Mouse (Mus musculus) spleen, adult 2 months (tissue): ENCODE data around the gene St6galnac4. TPM values are rescaled to one million over a fixed set of nuclear protein-coding genes. Genes with fewer than 3 reads are reported as not detected.

Source experiments
- DNase-seq, 2 experiments: peaks; one replicate each; pipeline versions ENCODE4 v3.0.0 to v3.0.0-alpha.2; 2012 to 2021; ENCODE audit warnings: low spot score in 2 of 2, low read depth in 1 of 2
- H3K27ac ChIP-seq: fragments of 200-500 bp; 2 replicates; pipeline ENCODE4 v1.5.1; 2012; ENCODE audit warnings: low read length, inconsistent platforms; ENCODE audit not compliant: insufficient read depth
- H3K27me3 ChIP-seq: fragments of 200-500 bp; 2 replicates; pipeline ENCODE4 v1.6.1; 2012; ENCODE audit warnings: mild to moderate bottlenecking, moderate library complexity, low read length, inconsistent platforms; ENCODE audit not compliant: control insufficient read depth, insufficient read depth
- H3K36me3 ChIP-seq: fragments of 200-500 bp; 2 replicates; pipeline ENCODE4 v1.6.1; 2012; ENCODE audit warnings: mild to moderate bottlenecking, low read length, inconsistent platforms; ENCODE audit not compliant: control insufficient read depth, insufficient read depth
- H3K4me1 ChIP-seq: fragments of 200-500 bp; 2 replicates; pipeline ENCODE4 v1.6.1; 2011; ENCODE audit warnings: inconsistent platforms; ENCODE audit not compliant: control insufficient read depth, insufficient read depth, insufficient read length
- H3K4me3 ChIP-seq: fragments of 200-500 bp; 2 replicates; pipeline ENCODE4 v1.5.1; 2011; ENCODE audit warnings: mild to moderate bottlenecking, inconsistent platforms; ENCODE audit not compliant: insufficient read depth, insufficient read length; ENCODE audit errors: extremely low read depth
- CTCF ChIP-seq: fragments of 200-500 bp; IDR thresholded peaks from 2 replicates; pipeline ENCODE4 v1.5.1; 2011; ENCODE audit warnings: mild to moderate bottlenecking, inconsistent platforms; ENCODE audit not compliant: insufficient read depth, insufficient read length, insufficient replicate concordance; ENCODE audit errors: extremely low read depth
- POLR2A ChIP-seq: fragments of 200-500 bp; IDR thresholded peaks from 2 replicates; pipeline ENCODE4 v1.6.1; 2011; ENCODE audit warnings: low read depth, low read length, inconsistent platforms
- WGBS: fragments of 180-500 bp; shearing (Covaris S2); methylation state at CpG from one replicate; pipeline ENCODE4 v1.1.7; 2018; 5-methylcytosine and 5-hydroxymethylcytosine counted together
- polyA plus RNA-seq: library from polyadenylated mRNA; depleted of rRNA; stranded (reverse); fragments of >200 nt; gene quantifications from 2 replicates; pipeline ENCODE4 v1.2.3, GENCODE M21; 2012

St6galnac4 gene
- polyA plus RNA-seq, 1 experiment: 34.2 TPM

GRCm38 (mm10) chr2:32587731-32588321 is 931 bp downstream of the St6galnac4 start:
- H3K27me3 ChIP-seq: peaks cover 1% of the 10 kb centered on the region; the same call in 1 of the 2 replicates
- peak overlapping the region; percentile 86 for H3K4me3 ChIP-seq
- peaks cover 12% of the 10 kb centered on the region for H3K4me1 ChIP-seq
- H3K36me3 ChIP-seq: peaks cover 14% of the 10 kb centered on the region
- TF ChIP-seq POLR2A (no peak), CTCF (no peak)
- H3K27ac ChIP-seq: peak overlapping the region; percentile 85
- 3% methylated on average over 9 of the region's 9 CpGs for WGBS
- peak; percentile 60 to 66 for DNase-seq

GRCm38 (mm10) chr2:32589213-32589795 is 2.4 kb downstream of the St6galnac4 start:
- no peak for DNase-seq
- H3K4me3 ChIP-seq: no peak overlapping the region
- no peak overlapping the region for H3K27ac ChIP-seq
- WGBS: 78% methylated on average over 11 of the region's 11 CpGs
- H3K4me1 ChIP-seq: peaks cover 10% of the 10 kb centered on the region
- no peaks in the 10 kb centered on the region for H3K27me3 ChIP-seq
- H3K36me3 ChIP-seq: peaks cover 15% of the 10 kb centered on the region
- TF ChIP-seq CTCF: no peak
- TF ChIP-seq POLR2A: no peak

DNA sequence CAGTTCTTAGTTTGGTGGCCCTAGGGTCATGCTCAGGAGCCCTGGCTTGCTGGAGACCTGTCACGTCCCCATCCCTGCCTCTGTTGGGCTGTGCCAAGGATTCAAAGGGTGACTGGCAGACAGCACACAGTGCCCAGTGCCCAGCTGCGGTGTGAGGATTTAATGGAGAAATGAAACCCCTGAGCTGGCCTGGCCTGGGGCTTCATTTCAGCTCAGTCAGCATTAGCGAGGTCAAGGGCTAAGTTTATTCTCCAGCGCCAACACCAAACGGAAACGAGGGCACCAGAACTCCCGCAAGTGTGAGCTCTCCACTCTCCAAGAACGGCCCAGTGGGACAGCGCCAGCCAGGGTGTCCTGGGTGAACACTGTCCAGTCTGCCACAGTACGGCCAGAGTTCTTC is 3.3 kb downstream of the St6galnac4 start:
- 87% methylated on average over 10 of the region's 10 CpGs for WGBS
- Histone ChIP-seq H3K36me3 (peaks cover 21% of the 10 kb centered on the region), H3K4me1 (peaks cover 10% of the 10 kb centered on the region), H3K27me3 (no peaks in the 10 kb centered on the region), H3K27ac (peak overlapping the region; percentile 15; the same call in 1 of the 2 replicates), H3K4me3 (no peak overlapping the region)
- DNase-seq: no peak
- no peak for TF ChIP-seq POLR2A
- no peak for TF ChIP-seq CTCF

GRCm38 (mm10) chr2:32591249-32591648 is 4.4 kb downstream of the St6galnac4 start:
- Histone ChIP-seq H3K36me3 (peaks cover 25% of the 10 kb centered on the region), H3K27ac (no peak overlapping the region), H3K27me3 (no peaks in the 10 kb centered on the region), H3K4me1 (peaks cover 10% of the 10 kb centered on the region), H3K4me3 (no peak overlapping the region)
- WGBS: 85% methylated on average over 6 of the region's 6 CpGs
- no peak for DNase-seq
- TF ChIP-seq POLR2A: no peak

DNA sequence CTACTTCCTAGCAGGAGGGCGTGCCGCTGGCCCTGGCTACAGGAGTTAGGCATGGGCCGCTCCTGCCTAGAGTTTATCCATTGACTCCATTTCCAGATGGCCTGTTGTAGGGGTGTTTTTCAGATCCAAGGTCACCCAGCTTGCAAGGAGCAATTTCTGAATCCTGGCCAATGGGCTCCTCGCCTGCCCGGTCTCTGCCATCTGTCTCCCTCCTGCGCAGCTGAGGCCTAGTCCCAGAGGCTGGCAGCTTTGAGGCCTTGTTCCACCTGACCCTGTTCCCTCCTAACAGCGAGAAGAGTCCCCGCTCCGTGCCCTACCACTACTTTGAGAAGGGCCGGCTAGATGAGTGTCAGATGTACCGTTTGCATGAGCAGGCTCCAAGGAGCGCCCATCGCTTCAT is 9.8 kb downstream of the St6galnac4 start:
- Histone ChIP-seq H3K4me1 (peaks cover 4% of the 10 kb centered on the region; the same call in 1 of the 2 replicates), H3K4me3 (no peak overlapping the region), H3K36me3 (peaks cover 26% of the 10 kb centered on the region), H3K27ac (no peak overlapping the region), H3K27me3 (no peaks in the 10 kb centered on the region)
- DNase-seq: no peak
- 95% methylated on average over 13 of the region's 13 CpGs for WGBS
- no peak for TF ChIP-seq POLR2A

DNA sequence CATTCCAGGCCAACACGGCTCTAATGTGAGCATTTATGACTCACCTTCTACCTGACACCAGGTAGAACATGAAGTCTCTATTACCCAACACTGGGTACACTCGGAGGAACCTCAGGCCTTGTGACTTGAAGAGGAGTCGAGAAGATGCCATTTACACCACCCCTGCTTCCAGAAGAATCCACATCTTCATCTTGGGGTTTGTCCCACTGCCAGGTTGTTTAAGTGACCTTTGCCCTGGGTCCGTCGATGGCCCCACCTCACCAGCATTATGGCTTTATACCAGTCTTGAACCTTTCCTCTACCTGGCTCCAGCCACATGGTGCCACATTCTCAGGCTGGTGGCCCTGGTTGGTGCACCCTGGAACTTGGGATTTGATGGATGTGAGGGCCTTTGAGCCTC is 10.4 kb downstream of the St6galnac4 start:
- Histone ChIP-seq H3K27me3 (no peaks in the 10 kb centered on the region), H3K4me3 (no peak overlapping the region), H3K36me3 (peaks cover 26% of the 10 kb centered on the region), H3K4me1 (peaks cover 4% of the 10 kb centered on the region; the same call in 1 of the 2 replicates), H3K27ac (no peak overlapping the region)
- WGBS: 93% methylated on average over 5 of the region's 5 CpGs
- DNase-seq: no peak
- TF ChIP-seq POLR2A (no peak), CTCF (no peak)

GRCm38 (mm10) chr2:32597699-32598098 is 10.8 kb downstream of the St6galnac4 start:
- H3K4me1 ChIP-seq: peaks cover 4% of the 10 kb centered on the region; the same call in 1 of the 2 replicates
- 94% methylated on average over 5 of the region's 5 CpGs for WGBS
- peaks cover 23% of the 10 kb centered on the region for H3K36me3 ChIP-seq
- H3K4me3 ChIP-seq: no peak overlapping the region
- no peak overlapping the region for H3K27ac ChIP-seq
- TF ChIP-seq POLR2A: no peak
- TF ChIP-seq CTCF: no peak
- no peaks in the 10 kb centered on the region for H3K27me3 ChIP-seq
- no peak for DNase-seq
